Mouse (Mus musculus) heart, embryonic 11.5 days (tissue): ENCODE data around the gene Tab1. TPM values are rescaled to one million over a fixed set of nuclear protein-coding genes. Genes with fewer than 3 reads are reported as not detected.

Source experiments
- ATAC-seq: fragments of 200-750 bp; cut with Nextera tagmentation; replicated peaks from 2 replicates; pipeline ENCODE4 v1.8.0; 2017; ENCODE audit warnings: moderate library complexity; ENCODE audit not compliant: insufficient number of reproducible peaks, low FRiP score, low TSS enrichment
- H3K27ac ChIP-seq: fragments of 300-500 bp; sonication (generic); 2 replicates; pipeline ENCODE4 v1.5.1; 2014; ENCODE audit warnings: mild to moderate bottlenecking, low read depth, low read length
- H3K27me3 ChIP-seq: fragments of 300-500 bp; sonication (generic); 2 replicates; pipeline ENCODE4 v1.6.1; 2014; ENCODE audit warnings: mild to moderate bottlenecking, low read length, mixed read lengths; ENCODE audit not compliant: control insufficient read depth, insufficient read depth
- H3K36me3 ChIP-seq: fragments of 300-500 bp; sonication (generic); 2 replicates; pipeline ENCODE4 v1.6.1; 2014; ENCODE audit warnings: mild to moderate bottlenecking, low read length, moderate library complexity, mixed read lengths; ENCODE audit not compliant: control insufficient read depth, insufficient read depth
- H3K4me1 ChIP-seq: fragments of 300-500 bp; sonication (generic); 2 replicates; pipeline ENCODE4 v1.6.1; 2014; ENCODE audit warnings: low read length; ENCODE audit not compliant: control insufficient read depth, insufficient read depth
- H3K4me2 ChIP-seq: fragments of 300-500 bp; sonication (generic); 2 replicates; pipeline ENCODE4 v1.6.1; 2014; ENCODE audit warnings: mild to moderate bottlenecking, moderate library complexity
- H3K4me3 ChIP-seq: fragments of 300-500 bp; sonication (generic); 2 replicates; pipeline ENCODE4 v1.5.1; 2014; ENCODE audit warnings: low read depth, low read length
- H3K9ac ChIP-seq: fragments of 300-500 bp; sonication (generic); 2 replicates; pipeline ENCODE4 v1.6.1; 2014; ENCODE audit warnings: mild to moderate bottlenecking, low read depth, low read length, moderate library complexity
- H3K9me3 ChIP-seq: fragments of 300-500 bp; sonication (generic); replicated peaks from 2 replicates; pipeline ENCODE4 v1.6.1; 2016; ENCODE audit warnings: low read length; ENCODE audit not compliant: control insufficient read depth
- WGBS: fragments of 180-500 bp; shearing (Covaris S2); extraction: QIAGEN DNeasy Blood & Tissue Kit; methylation state at CpG from one replicate; pipeline ENCODE4 v1.1.7; 2014; ENCODE audit not compliant: insufficient replicate concordance; 5-methylcytosine and 5-hydroxymethylcytosine counted together
- polyA plus RNA-seq: library from polyadenylated mRNA; unstranded; fragments of >200 nt; fragmentation: Nextera tagmentation; extraction: Ambion mirVana; gene quantifications from 2 replicates; pipeline ENCODE4 v1.2.1, GENCODE M21; 2014

Tab1 gene
- polyA plus RNA-seq, 1 experiment from 2014 or later: 18.8 TPM

- no peaks in the 10 kb centered on the region for H3K9me3 ChIP-seq
- H3K4me2 ChIP-seq: no peak overlapping the region
- WGBS: 90% methylated on average over 2 of the region's 2 CpGs
- H3K27ac ChIP-seq: peak overlapping the region; percentile 41; the same call in 1 of the 2 replicates
- ATAC-seq: no peak
- no peak overlapping the region for H3K4me3 ChIP-seq
- H3K36me3 ChIP-seq: 0 out of 2 replicates have a peak, but pooled peaks cover 2% of the 10 kb centered on the region
- H3K27me3 ChIP-seq: no peaks in the 10 kb centered on the region
- peaks cover 38% of the 10 kb centered on the region for H3K4me1 ChIP-seq
- no peak overlapping the region for H3K9ac ChIP-seq
Observed at GRCm38 (mm10) chr15:80135499-80135898, 2.6 kb downstream of the Tab1 start.

GRCm38 (mm10) chr15:80136645-80137044, 3.7 kb downstream of the Tab1 start:
- Histone ChIP-seq H3K27me3 (no peaks in the 10 kb centered on the region), H3K4me1 (peaks cover 38% of the 10 kb centered on the region), H3K27ac (no peak overlapping the region), H3K4me3 (no peak overlapping the region), H3K4me2 (no peak overlapping the region), H3K36me3 (peaks cover 8% of the 10 kb centered on the region), H3K9ac (no peak overlapping the region), H3K9me3 (no peaks in the 10 kb centered on the region)
- 89% methylated on average over 3 of the region's 3 CpGs for WGBS
- no peak for ATAC-seq

GRCm38 (mm10) chr15:80137945-80138791, 5.2 kb downstream of the Tab1 start:
- H3K4me1 ChIP-seq: peaks cover 38% of the 10 kb centered on the region
- no peak overlapping the region for H3K4me2 ChIP-seq
- H3K9ac ChIP-seq: 0 out of 2 replicates have a peak overlapping the region, but pooled peaks have one; percentile 46
- ATAC-seq: no peak
- 76% methylated on average over 17 of the region's 17 CpGs for WGBS
- H3K36me3 ChIP-seq: peaks cover 12% of the 10 kb centered on the region
- H3K27ac ChIP-seq: peak overlapping the region; percentile 15; the same call in 1 of the 2 replicates
- no peak overlapping the region for H3K4me3 ChIP-seq
- 0 out of 2 replicates have a peak, but pooled peaks cover 3% of the 10 kb centered on the region for H3K9me3 ChIP-seq
- H3K27me3 ChIP-seq: no peaks in the 10 kb centered on the region

- Histone ChIP-seq H3K9ac (no peak overlapping the region), H3K4me2 (no peak overlapping the region), H3K9me3 (0 out of 2 replicates have a peak, but pooled peaks cover 3% of the 10 kb centered on the region), H3K27me3 (no peaks in the 10 kb centered on the region), H3K4me1 (peaks cover 22% of the 10 kb centered on the region), H3K36me3 (peaks cover 12% of the 10 kb centered on the region), H3K4me3 (no peak overlapping the region), H3K27ac (no peak overlapping the region)
- ATAC-seq: no peak
- 94% methylated on average over 2 of the region's 2 CpGs for WGBS
Observed at GRCm38 (mm10) chr15:80140302-80140701, 7.4 kb downstream of the Tab1 start.

GRCm38 (mm10) chr15:80140878-80141277, 8.0 kb downstream of the Tab1 start:
- Histone ChIP-seq H3K27ac (no peak overlapping the region), H3K36me3 (peaks cover 12% of the 10 kb centered on the region), H3K9me3 (0 out of 2 replicates have a peak, but pooled peaks cover 3% of the 10 kb centered on the region), H3K4me3 (no peak overlapping the region), H3K27me3 (no peaks in the 10 kb centered on the region), H3K4me1 (peaks cover 25% of the 10 kb centered on the region), H3K9ac (no peak overlapping the region), H3K4me2 (no peak overlapping the region)
- WGBS: 91% methylated on average over 3 of the region's 3 CpGs
- no peak for ATAC-seq

GRCm38 (mm10) chr15:80142130-80142529, 9.2 kb downstream of the Tab1 start:
- Histone ChIP-seq H3K36me3 (peaks cover 10% of the 10 kb centered on the region), H3K27me3 (no peaks in the 10 kb centered on the region), H3K4me3 (no peak overlapping the region), H3K27ac (no peak overlapping the region), H3K9ac (no peak overlapping the region), H3K4me2 (no peak overlapping the region), H3K4me1 (peaks cover 22% of the 10 kb centered on the region), H3K9me3 (0 out of 2 replicates have a peak, but pooled peaks cover 3% of the 10 kb centered on the region)
- WGBS: 96% methylated on average over 3 of the region's 3 CpGs
- ATAC-seq: no peak

- H3K4me3 ChIP-seq: no peak overlapping the region
- ATAC-seq: no peak
Observed at GRCm38 (mm10) chr15:80143760-80144159, 10.8 kb downstream of the Tab1 start.

GRCm38 (mm10) chr15:80145397-80145796, 12.5 kb downstream of the Tab1 start:
- Histone ChIP-seq H3K36me3 (peaks cover 15% of the 10 kb centered on the region), H3K4me2 (no peak overlapping the region), H3K4me3 (no peak overlapping the region), H3K27me3 (no peaks in the 10 kb centered on the region), H3K27ac (no peak overlapping the region), H3K9ac (no peak overlapping the region), H3K4me1 (peaks cover 15% of the 10 kb centered on the region), H3K9me3 (0 out of 2 replicates have a peak, but pooled peaks cover 3% of the 10 kb centered on the region)
- 93% methylated on average over 5 of the region's 5 CpGs for WGBS
- ATAC-seq: no peak

More at GRCm38 (mm10) chr15:80143760-80144159, 10.8 kb downstream of the Tab1 start:
- H3K4me1 ChIP-seq: peaks cover 22% of the 10 kb centered on the region
- H3K9me3 ChIP-seq: 0 out of 2 replicates have a peak, but pooled peaks cover 3% of the 10 kb centered on the region
- no peak overlapping the region for H3K9ac ChIP-seq
- H3K4me2 ChIP-seq: no peak overlapping the region
- WGBS: 86% methylated on average over 6 of the region's 6 CpGs
- peaks cover 10% of the 10 kb centered on the region for H3K36me3 ChIP-seq
- no peaks in the 10 kb centered on the region for H3K27me3 ChIP-seq
- no peak overlapping the region for H3K27ac ChIP-seq
